Mouse (Mus musculus): ENCODE measurements around the gene Fzd1. TPM values are rescaled to one million over a fixed set of nuclear protein-coding genes. Genes with fewer than 3 reads are reported as not detected.

Fzd1 gene
- 16.9 and 17.8 TPM in 2 replicates for polyA plus RNA-seq (2015; fragmentation: Nextera tagmentation; extraction: Ambion mirVana)

- Histone ChIP-seq H3K4me1 (replicated peaks) (peaks cover 14% of the 10 kb centered on the region; the same call in 1 of the 2 replicates), H3K36me3 (no peaks in the 10 kb centered on the region), H3K9ac (peak within 1 kb of the TSS; percentile 86), H3K4me3 (replicated peaks) (peak within 1 kb of the TSS; percentile 86), H3K4me2 (replicated peaks) (peak within 1 kb of the TSS; percentile 93), H3K27ac (peak within 1 kb of the TSS; percentile 99), H3K27me3 (replicated peaks) (no peaks in the 10 kb centered on the region; the same call in 1 of the 2 replicates), H3K9me3 (no peaks in the 10 kb centered on the region)
- peak; percentile 92 for ATAC-seq
- 0% methylated on average over 33 of the region's 33 CpGs for whole genome bisulfite sequencing
These were observed at the start of gene Fzd1 for GRCm38 (mm10) chr5:4757902-4758301. Gene Fzd1, minus strand, starts transcription at chr5:4758035.

- H3K27ac ChIP-seq, result no peak overlapping the region
- no peaks in the 10 kb centered on the region for H3K36me3 ChIP-seq
- 70% methylated on average over 4 of the region's 4 CpGs for WGBS
- H3K27me3 ChIP-seq (replicated peaks), result no peaks in the 10 kb centered on the region
- no peaks in the 10 kb centered on the region for H3K9me3 ChIP-seq
- H3K4me3 ChIP-seq (replicated peaks), result no peak overlapping the region
- no peaks in the 10 kb centered on the region for H3K4me1 ChIP-seq (replicated peaks)
- no peak for ATAC-seq
- no peak overlapping the region for H3K9ac ChIP-seq
- no peak overlapping the region for H3K4me2 ChIP-seq (replicated peaks)
These were observed 47.4 kb upstream of the Fzd1 start for GRCm38 (mm10) chr5:4805228-4805627.

- Histone ChIP-seq H3K27me3 (replicated peaks) (no peaks in the 10 kb centered on the region), H3K4me2 (replicated peaks) (no peak overlapping the region), H3K36me3 (no peaks in the 10 kb centered on the region), H3K27ac (no peak overlapping the region), H3K9ac (no peak overlapping the region), H3K4me1 (replicated peaks) (no peaks in the 10 kb centered on the region), H3K4me3 (replicated peaks) (no peak overlapping the region), H3K9me3 (no peaks in the 10 kb centered on the region)
- WGBS, result 71% methylated on average over 5 of the region's 5 CpGs
- ATAC-seq, result no peak
These were observed 45.9 kb upstream of the Fzd1 start for GRCm38 (mm10) chr5:4803708-4804107.

- H3K27ac ChIP-seq, result no peak overlapping the region
- H3K36me3 ChIP-seq, result no peaks in the 10 kb centered on the region
- no peak for ATAC-seq
- H3K9me3 ChIP-seq, result no peaks in the 10 kb centered on the region
- no peaks in the 10 kb centered on the region for H3K27me3 ChIP-seq (replicated peaks)
- no peak overlapping the region for H3K9ac ChIP-seq
- no peaks in the 10 kb centered on the region for H3K4me1 ChIP-seq (replicated peaks)
- H3K4me2 ChIP-seq (replicated peaks), result no peak overlapping the region
- H3K4me3 ChIP-seq (replicated peaks), result no peak overlapping the region
These were observed 44.1 kb upstream of the Fzd1 start for GRCm38 (mm10) chr5:4801971-4802370.

- Histone ChIP-seq H3K9me3 (no peaks in the 10 kb centered on the region), H3K4me3 (replicated peaks) (no peak overlapping the region), H3K4me1 (replicated peaks) (no peaks in the 10 kb centered on the region), H3K27ac (no peak overlapping the region), H3K27me3 (replicated peaks) (no peaks in the 10 kb centered on the region), H3K9ac (no peak overlapping the region), H3K36me3 (no peaks in the 10 kb centered on the region), H3K4me2 (replicated peaks) (no peak overlapping the region)
- 86% methylated on average over 8 of the region's 8 CpGs for WGBS
- ATAC-seq, result no peak
These were observed 43.4 kb upstream of the Fzd1 start for GRCm38 (mm10) chr5:4801096-4801850.

GRCm38 (mm10) chr5:4791219-4791618 is 33.4 kb upstream of the Fzd1 start:
- ATAC-seq, result no peak

GRCm38 (mm10) chr5:4790265-4790664 is 32.4 kb upstream of the Fzd1 start:
- H3K4me1 ChIP-seq (replicated peaks), result no peaks in the 10 kb centered on the region
- H3K9ac ChIP-seq, result no peak overlapping the region
- no peaks in the 10 kb centered on the region for H3K36me3 ChIP-seq
- H3K4me3 ChIP-seq (replicated peaks), result no peak overlapping the region
- 85% methylated on average over 4 of the region's 4 CpGs for WGBS
- ATAC-seq, result no peak
- H3K27me3 ChIP-seq (replicated peaks), result no peaks in the 10 kb centered on the region
- H3K9me3 ChIP-seq, result no peaks in the 10 kb centered on the region
- no peak overlapping the region for H3K4me2 ChIP-seq (replicated peaks)
- H3K27ac ChIP-seq, result no peak overlapping the region

More at GRCm38 (mm10) chr5:4791219-4791618, 33.4 kb upstream of the Fzd1 start:
- no peaks in the 10 kb centered on the region for H3K9me3 ChIP-seq
- no peak overlapping the region for H3K27ac ChIP-seq
- H3K27me3 ChIP-seq (replicated peaks), result no peaks in the 10 kb centered on the region
- no peak overlapping the region for H3K9ac ChIP-seq
- H3K4me2 ChIP-seq (replicated peaks), result no peak overlapping the region
- no peak overlapping the region for H3K4me3 ChIP-seq (replicated peaks)
- no peaks in the 10 kb centered on the region for H3K36me3 ChIP-seq
- no peaks in the 10 kb centered on the region for H3K4me1 ChIP-seq (replicated peaks)
- 56% methylated on average over 3 of the region's 3 CpGs for WGBS

- H3K9me3 ChIP-seq, result no peaks in the 10 kb centered on the region
- no peak overlapping the region for H3K27ac ChIP-seq
- H3K27me3 ChIP-seq (replicated peaks), result no peaks in the 10 kb centered on the region
- H3K4me1 ChIP-seq (replicated peaks), result no peaks in the 10 kb centered on the region
- no peaks in the 10 kb centered on the region for H3K36me3 ChIP-seq
- WGBS, result 82% methylated on average over 3 of the region's 3 CpGs
- no peak overlapping the region for H3K9ac ChIP-seq
- no peak for ATAC-seq
- no peak overlapping the region for H3K4me2 ChIP-seq (replicated peaks)
- no peak overlapping the region for H3K4me3 ChIP-seq (replicated peaks)
These were observed 30.6 kb upstream of the Fzd1 start for GRCm38 (mm10) chr5:4788484-4788883.

GRCm38 (mm10) chr5:4786816-4787215 is 29.0 kb upstream of the Fzd1 start:
- Histone ChIP-seq H3K27me3 (replicated peaks) (no peaks in the 10 kb centered on the region), H3K9ac (no peak overlapping the region), H3K4me1 (replicated peaks) (no peaks in the 10 kb centered on the region), H3K27ac (no peak overlapping the region), H3K4me2 (replicated peaks) (no peak overlapping the region), H3K4me3 (replicated peaks) (no peak overlapping the region), H3K9me3 (no peaks in the 10 kb centered on the region), H3K36me3 (no peaks in the 10 kb centered on the region)
- peak; percentile 59; the same call in 1 of the 2 replicates for ATAC-seq
- WGBS, result 48% methylated on average over 3 of the region's 3 CpGs

GRCm38 (mm10) chr5:4778274-4778673 is 20.4 kb upstream of the Fzd1 start:
- H3K4me1 ChIP-seq (replicated peaks), result no peaks in the 10 kb centered on the region
- WGBS, result 93% methylated on average over 3 of the region's 3 CpGs
- H3K27ac ChIP-seq, result no peak overlapping the region
- H3K9me3 ChIP-seq, result no peaks in the 10 kb centered on the region
- no peak overlapping the region for H3K4me3 ChIP-seq (replicated peaks)
- ATAC-seq, result no peak
- H3K27me3 ChIP-seq (replicated peaks), result no peaks in the 10 kb centered on the region
- no peaks in the 10 kb centered on the region for H3K36me3 ChIP-seq
- H3K4me2 ChIP-seq (replicated peaks), result no peak overlapping the region
- no peak overlapping the region for H3K9ac ChIP-seq

GRCm38 (mm10) chr5:4776495-4776894 is 18.7 kb upstream of the Fzd1 start:
- no peak overlapping the region for H3K4me2 ChIP-seq (replicated peaks)
- WGBS, result 57% methylated on average over 2 of the region's 2 CpGs

GRCm38 (mm10) chr5:4773090-4773772 is 15.4 kb upstream of the Fzd1 start:
- no peak for ATAC-seq
- no peak overlapping the region for H3K9ac ChIP-seq
- H3K36me3 ChIP-seq, result no peaks in the 10 kb centered on the region
- no peaks in the 10 kb centered on the region for H3K4me1 ChIP-seq (replicated peaks)
- H3K4me2 ChIP-seq (replicated peaks), result no peak overlapping the region
- H3K9me3 ChIP-seq, result no peaks in the 10 kb centered on the region
- no peaks in the 10 kb centered on the region for H3K27me3 ChIP-seq (replicated peaks)
- no peak overlapping the region for H3K27ac ChIP-seq
- whole genome bisulfite sequencing, result 66% methylated on average over 9 of the region's 9 CpGs
- no peak overlapping the region for H3K4me3 ChIP-seq (replicated peaks)

More at GRCm38 (mm10) chr5:4776495-4776894, 18.7 kb upstream of the Fzd1 start:
- no peak overlapping the region for H3K4me3 ChIP-seq (replicated peaks)
- H3K9ac ChIP-seq, result no peak overlapping the region
- H3K4me1 ChIP-seq (replicated peaks), result no peaks in the 10 kb centered on the region
- no peaks in the 10 kb centered on the region for H3K9me3 ChIP-seq
- ATAC-seq, result no peak
- no peaks in the 10 kb centered on the region for H3K36me3 ChIP-seq
- no peak overlapping the region for H3K27ac ChIP-seq
- no peaks in the 10 kb centered on the region for H3K27me3 ChIP-seq (replicated peaks)

GRCm38 (mm10) chr5:4770609-4771008 is 12.8 kb upstream of the Fzd1 start:
- no peaks in the 10 kb centered on the region for H3K4me1 ChIP-seq (replicated peaks)

More at GRCm38 (mm10) chr5:4770609-4771008, 12.8 kb upstream of the Fzd1 start:
- H3K27ac ChIP-seq, result no peak overlapping the region
- H3K9ac ChIP-seq, result no peak overlapping the region
- WGBS, result 92% methylated on average over 1 of the region's 1 CpGs
- no peak for ATAC-seq
- no peak overlapping the region for H3K4me3 ChIP-seq (replicated peaks)
- no peaks in the 10 kb centered on the region for H3K36me3 ChIP-seq
- no peaks in the 10 kb centered on the region for H3K27me3 ChIP-seq (replicated peaks)
- H3K4me2 ChIP-seq (replicated peaks), result no peak overlapping the region
- H3K9me3 ChIP-seq, result no peaks in the 10 kb centered on the region
